Mouse (Mus musculus): ENCODE measurements at regions not wholly inside any gene's neighbourhood (a gene's known extent, or its start where the extent isn't known, plus 50 kb on each side); places are given as distances from the start of the nearest gene placed in this dataset.

DNA sequence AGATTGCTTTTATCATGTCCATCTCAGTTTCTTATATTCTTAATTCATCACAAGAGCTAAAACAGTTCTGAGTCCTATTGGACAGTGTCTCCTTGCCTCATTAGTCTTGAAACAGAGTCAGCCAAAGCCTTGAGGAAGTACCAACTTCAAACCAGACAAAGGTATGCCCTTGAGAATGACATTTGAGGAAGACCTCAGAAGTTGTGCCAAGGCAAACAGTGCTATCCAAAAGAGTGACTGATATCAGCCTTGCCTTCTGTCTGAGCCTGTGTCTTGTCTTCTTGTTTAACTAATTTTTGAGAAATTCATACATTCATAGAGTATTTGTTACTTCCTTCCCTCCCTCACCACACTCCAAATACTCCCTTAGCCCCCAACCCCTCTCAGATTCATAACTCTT, 88.5 kb upstream of the Rnf32 start:
- no peak for TF ChIP-seq CTCF (IDR thresholded peaks at IDR 0.05; ENCODE audit: extremely low read depth, insufficient read depth, low read length)
- no peak for TF ChIP-seq POLR2A (IDR thresholded peaks at IDR 0.05; ENCODE audit: extremely low read depth, insufficient read depth, low read length)
